Mouse (Mus musculus): Measurements from ENCODE around the gene Lpp. TPM values are rescaled to one million over a fixed set of nuclear protein-coding genes. Genes with fewer than 3 reads are reported as not detected.

Lpp gene
- polyA plus RNA-seq, 1 experiment from 2014 or later = 79.2 TPM

- H3K27ac ChIP-seq (ENCODE audit: low read depth) = no peak overlapping the region
- no peaks in the 10 kb centered on the region for H3K9me3 ChIP-seq (ENCODE audit: control insufficient read depth, low read length)
- H3K9ac ChIP-seq (ENCODE audit: low read length) = no peak overlapping the region
- H3K4me2 ChIP-seq (ENCODE audit: low read length) = no peak overlapping the region
- no peak for DNase-seq (ENCODE audit: low spot score)
- H3K4me3 ChIP-seq (ENCODE audit: low read depth, low read length) = no peak overlapping the region
- H3K4me1 ChIP-seq (replicated peaks; ENCODE audit: control insufficient read depth, insufficient read depth, low read length) = 0 out of 2 replicates have a peak, but pooled peaks cover 4% of the 10 kb centered on the region
- 42% methylated on average over 3 of the region's 3 CpGs for WGBS
- no peaks in the 10 kb centered on the region for H3K27me3 ChIP-seq (replicated peaks; ENCODE audit: control insufficient read depth, insufficient read depth, low read length)
- no peaks in the 10 kb centered on the region for H3K36me3 ChIP-seq (ENCODE audit: control insufficient read depth, insufficient read depth, low read length)
- no peak for ATAC-seq (replicated peaks; ENCODE audit: low FRiP score, low TSS enrichment, low read depth)
Observed at GRCm38 (mm10) chr16:24910834-24911233, 517.5 kb downstream of the Lpp start.

- H3K27ac ChIP-seq (ENCODE audit: low read depth) = no peak overlapping the region
- H3K9ac ChIP-seq (ENCODE audit: low read length) = no peak overlapping the region
- ATAC-seq (replicated peaks; ENCODE audit: low FRiP score, low TSS enrichment, low read depth) (no peak), DNase-seq (ENCODE audit: low spot score) (no peak)
- H3K9me3 ChIP-seq (ENCODE audit: control insufficient read depth, low read length) = no peaks in the 10 kb centered on the region
- no peaks in the 10 kb centered on the region for H3K36me3 ChIP-seq (ENCODE audit: control insufficient read depth, insufficient read depth, low read length)
- no peak overlapping the region for H3K4me3 ChIP-seq (ENCODE audit: low read depth, low read length)
- 94% methylated on average over 1 of the region's 1 CpGs for WGBS
- 0 out of 2 replicates have a peak, but pooled peaks cover 4% of the 10 kb centered on the region for H3K4me1 ChIP-seq (replicated peaks; ENCODE audit: control insufficient read depth, insufficient read depth, low read length)
- no peaks in the 10 kb centered on the region for H3K27me3 ChIP-seq (replicated peaks; ENCODE audit: control insufficient read depth, insufficient read depth, low read length)
- H3K4me2 ChIP-seq (ENCODE audit: low read length) = no peak overlapping the region
Observed at GRCm38 (mm10) chr16:24912381-24912780, 519.1 kb downstream of the Lpp start.

- 90% methylated on average over 3 of the region's 3 CpGs for WGBS
- no peak for ATAC-seq (replicated peaks; ENCODE audit: low FRiP score, low TSS enrichment, low read depth)
- no peak overlapping the region for H3K27ac ChIP-seq (ENCODE audit: low read depth)
Observed at GRCm38 (mm10) chr16:24913021-24913420, 519.7 kb downstream of the Lpp start.

DNA sequence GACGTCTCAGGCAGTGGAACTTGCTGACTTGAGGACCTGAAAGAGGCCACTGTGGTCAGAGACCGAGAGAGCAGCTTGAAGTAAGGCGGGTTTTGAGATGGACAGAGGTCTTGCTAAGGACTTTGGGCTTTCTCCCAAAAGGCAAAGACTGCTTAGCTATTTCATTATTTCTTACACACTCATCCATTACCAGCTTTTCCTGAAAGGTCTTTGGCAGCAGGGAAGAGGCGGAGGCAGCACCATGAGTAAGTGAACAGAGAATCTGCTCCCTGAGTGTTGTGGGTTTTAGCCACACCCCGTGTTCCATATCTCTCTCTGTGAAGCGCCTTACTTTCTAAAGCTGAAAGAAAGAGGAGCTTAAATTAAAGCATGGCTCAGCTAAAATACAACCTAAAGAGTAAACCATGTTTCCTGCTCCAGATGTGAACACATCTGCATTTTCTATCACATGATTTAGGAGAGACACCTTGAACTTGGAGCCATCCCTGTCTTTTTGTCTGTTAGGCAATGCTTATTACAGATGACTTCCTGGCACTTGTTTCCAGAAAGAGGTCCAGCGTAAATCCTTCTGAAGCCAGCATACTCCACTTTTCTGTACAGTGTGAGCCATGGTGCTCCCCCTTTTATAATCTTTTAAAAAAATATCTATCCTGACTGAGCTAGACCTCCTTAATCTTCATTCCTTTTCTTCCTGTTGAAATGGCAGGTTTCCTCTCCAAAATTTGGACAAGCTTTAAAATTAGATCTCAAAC, 520.5 kb downstream of the Lpp start:
- Histone ChIP-seq H3K36me3 (ENCODE audit: control insufficient read depth, insufficient read depth, low read length) (no peaks in the 10 kb centered on the region), H3K9ac (ENCODE audit: low read length) (no peak overlapping the region), H3K4me1 (replicated peaks; ENCODE audit: control insufficient read depth, insufficient read depth, low read length) (peaks cover 4% of the 10 kb centered on the region; the same call in 1 of the 2 replicates), H3K27ac (ENCODE audit: low read depth) (no peak overlapping the region), H3K4me2 (ENCODE audit: low read length) (no peak overlapping the region), H3K4me3 (ENCODE audit: low read depth, low read length) (no peak overlapping the region), H3K27me3 (replicated peaks; ENCODE audit: control insufficient read depth, insufficient read depth, low read length) (no peaks in the 10 kb centered on the region), H3K9me3 (ENCODE audit: control insufficient read depth, low read length) (no peaks in the 10 kb centered on the region)
- DNase-seq (ENCODE audit: low spot score) (no peak), ATAC-seq (replicated peaks; ENCODE audit: low FRiP score, low TSS enrichment, low read depth) (no peak)
- 61% methylated on average over 7 of the region's 7 CpGs for WGBS

More at GRCm38 (mm10) chr16:24913021-24913420, 519.7 kb downstream of the Lpp start:
- Histone ChIP-seq H3K4me1 (replicated peaks; ENCODE audit: control insufficient read depth, insufficient read depth, low read length) (peaks cover 4% of the 10 kb centered on the region; the same call in 1 of the 2 replicates), H3K9ac (ENCODE audit: low read length) (no peak overlapping the region), H3K27me3 (replicated peaks; ENCODE audit: control insufficient read depth, insufficient read depth, low read length) (no peaks in the 10 kb centered on the region), H3K36me3 (ENCODE audit: control insufficient read depth, insufficient read depth, low read length) (no peaks in the 10 kb centered on the region), H3K4me2 (ENCODE audit: low read length) (no peak overlapping the region), H3K9me3 (ENCODE audit: control insufficient read depth, low read length) (no peaks in the 10 kb centered on the region), H3K4me3 (ENCODE audit: low read depth, low read length) (no peak overlapping the region)
- DNase-seq (ENCODE audit: low spot score) = no peak

- no peak overlapping the region for H3K27ac ChIP-seq (ENCODE audit: low read depth)
- H3K36me3 ChIP-seq (ENCODE audit: control insufficient read depth, insufficient read depth, low read length) = no peaks in the 10 kb centered on the region
- ATAC-seq (replicated peaks; ENCODE audit: low FRiP score, low TSS enrichment, low read depth) = no peak
- H3K4me1 ChIP-seq (replicated peaks; ENCODE audit: control insufficient read depth, insufficient read depth, low read length) = peaks cover 4% of the 10 kb centered on the region; the same call in 1 of the 2 replicates
- no peak overlapping the region for H3K4me3 ChIP-seq (ENCODE audit: low read depth, low read length)
- no peak overlapping the region for H3K9ac ChIP-seq (ENCODE audit: low read length)
- no peaks in the 10 kb centered on the region for H3K9me3 ChIP-seq (ENCODE audit: control insufficient read depth, low read length)
- H3K4me2 ChIP-seq (ENCODE audit: low read length) = no peak overlapping the region
- 69% methylated on average over 3 of the region's 3 CpGs for WGBS
- no peaks in the 10 kb centered on the region for H3K27me3 ChIP-seq (replicated peaks; ENCODE audit: control insufficient read depth, insufficient read depth, low read length)
- DNase-seq (ENCODE audit: low spot score) = no peak
Observed at GRCm38 (mm10) chr16:24914393-24914751, 521.1 kb downstream of the Lpp start.

DNA sequence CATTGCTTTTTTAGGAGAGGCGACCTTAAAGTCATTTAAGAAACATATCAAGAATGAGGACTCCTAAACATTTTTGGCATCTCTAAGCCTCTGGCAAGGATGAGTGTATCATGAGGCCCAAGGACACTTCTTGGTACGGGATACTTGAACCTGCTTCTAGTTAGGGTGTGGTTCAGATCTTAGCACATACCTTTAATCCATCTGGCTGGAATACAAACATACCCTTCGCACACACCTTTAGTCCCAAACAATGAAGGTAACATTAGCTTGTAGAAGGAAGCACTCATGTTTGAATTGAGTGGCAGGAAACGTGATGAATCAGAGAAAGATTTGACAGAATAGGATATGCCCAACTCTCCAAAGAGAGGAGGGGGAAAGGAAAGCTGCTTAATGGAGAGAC, 522.2 kb downstream of the Lpp start:
- DNase-seq (ENCODE audit: low spot score) = no peak
- H3K36me3 ChIP-seq (ENCODE audit: control insufficient read depth, insufficient read depth, low read length) = no peaks in the 10 kb centered on the region
- 82% methylated on average over 4 of the region's 4 CpGs for WGBS
- peaks cover 4% of the 10 kb centered on the region; the same call in 1 of the 2 replicates for H3K4me1 ChIP-seq (replicated peaks; ENCODE audit: control insufficient read depth, insufficient read depth, low read length)
- no peak overlapping the region for H3K4me3 ChIP-seq (ENCODE audit: low read depth, low read length)
- no peaks in the 10 kb centered on the region for H3K27me3 ChIP-seq (replicated peaks; ENCODE audit: control insufficient read depth, insufficient read depth, low read length)
- H3K9ac ChIP-seq (ENCODE audit: low read length) = no peak overlapping the region
- no peak for ATAC-seq (replicated peaks; ENCODE audit: low FRiP score, low TSS enrichment, low read depth)
- no peak overlapping the region for H3K27ac ChIP-seq (ENCODE audit: low read depth)
- H3K4me2 ChIP-seq (ENCODE audit: low read length) = no peak overlapping the region
- H3K9me3 ChIP-seq (ENCODE audit: control insufficient read depth, low read length) = no peaks in the 10 kb centered on the region

GRCm38 (mm10) chr16:24919349-24920012, 526.2 kb downstream of the Lpp start:
- H3K4me3 ChIP-seq (ENCODE audit: low read depth, low read length) = no peak overlapping the region
- no peaks in the 10 kb centered on the region for H3K36me3 ChIP-seq (ENCODE audit: control insufficient read depth, insufficient read depth, low read length)
- H3K4me1 ChIP-seq (replicated peaks; ENCODE audit: control insufficient read depth, insufficient read depth, low read length) = no peaks in the 10 kb centered on the region; the same call in 1 of the 2 replicates
- ATAC-seq (replicated peaks; ENCODE audit: low FRiP score, low TSS enrichment, low read depth) = no peak
- no peak overlapping the region for H3K27ac ChIP-seq (ENCODE audit: low read depth)
- no peak overlapping the region for H3K4me2 ChIP-seq (ENCODE audit: low read length)
- H3K9ac ChIP-seq (ENCODE audit: low read length) = no peak overlapping the region
- H3K9me3 ChIP-seq (ENCODE audit: control insufficient read depth, low read length) = no peaks in the 10 kb centered on the region
- H3K27me3 ChIP-seq (replicated peaks; ENCODE audit: control insufficient read depth, insufficient read depth, low read length) = no peaks in the 10 kb centered on the region
- no peak for DNase-seq (ENCODE audit: low spot score)
- 53% methylated on average over 11 of the region's 11 CpGs for WGBS

- Histone ChIP-seq H3K9ac (ENCODE audit: low read length) (no peak overlapping the region), H3K9me3 (ENCODE audit: control insufficient read depth, low read length) (no peaks in the 10 kb centered on the region), H3K4me1 (replicated peaks; ENCODE audit: control insufficient read depth, insufficient read depth, low read length) (peaks cover 2% of the 10 kb centered on the region; the same call in 1 of the 2 replicates), H3K36me3 (ENCODE audit: control insufficient read depth, insufficient read depth, low read length) (no peaks in the 10 kb centered on the region), H3K4me2 (ENCODE audit: low read length) (no peak overlapping the region), H3K4me3 (ENCODE audit: low read depth, low read length) (no peak overlapping the region), H3K27ac (ENCODE audit: low read depth) (no peak overlapping the region), H3K27me3 (replicated peaks; ENCODE audit: control insufficient read depth, insufficient read depth, low read length) (no peaks in the 10 kb centered on the region)
- DNase-seq (ENCODE audit: low spot score) (no peak), ATAC-seq (replicated peaks; ENCODE audit: low FRiP score, low TSS enrichment, low read depth) (no peak)
Observed at GRCm38 (mm10) chr16:24930070-24930469, 536.8 kb downstream of the Lpp start.

Data from intestine, embryonic 14.5 days (tissue).